Mouse (Mus musculus) kidney, adult 2 months (tissue): ENCODE measurements at regions not wholly inside any gene's neighbourhood (a gene's known extent, or its start where the extent isn't known, plus 50 kb on each side); places are given as distances from the start of the nearest gene placed in this dataset.

Experiments
- CTCF ChIP-seq: fragments of 200-500 bp; conservative IDR thresholded peaks from 2 replicates; pipeline ENCODE4 v1.5.1; 2011; ENCODE audit warnings: low read depth, mild to moderate bottlenecking, control low read depth, low read length, moderate library complexity, mixed read lengths; ENCODE audit not compliant: insufficient read depth, insufficient read length
- POLR2A ChIP-seq: fragments of 200-500 bp; IDR thresholded peaks from one replicate; pipeline ENCODE4 v1.6.1; 2011; ENCODE audit warnings: low read depth, low read length, control low read depth

GRCm38 (mm10) chr7:62230713-62231112 is 115.7 kb upstream of the Ndn start:
- TF ChIP-seq CTCF (no peak), POLR2A (no peak)
